Mouse (Mus musculus): ENCODE data around the gene Tmx1.

DNA sequence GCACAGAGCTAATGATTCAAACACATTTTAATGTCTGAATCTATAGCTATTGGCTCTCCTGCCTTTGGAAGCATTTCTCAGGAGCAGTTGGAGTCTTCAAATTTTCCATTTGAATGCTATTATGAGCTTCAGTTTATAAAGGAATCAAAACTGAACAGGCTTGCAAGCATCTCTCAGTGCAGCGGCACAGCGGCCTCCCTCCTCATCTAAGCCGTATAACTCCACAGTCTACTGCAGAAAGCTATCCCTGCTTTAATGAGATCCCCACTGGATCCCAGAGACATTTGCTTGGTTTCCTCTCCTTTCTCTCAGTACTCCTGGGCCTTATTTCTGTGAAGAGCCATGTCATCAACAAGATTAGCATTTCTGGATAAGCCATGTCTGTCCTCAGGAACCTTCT, 45.2 kb downstream of the Tmx1 start:
- no peak for TF ChIP-seq FLI1 (IDR thresholded peaks at IDR 0.05; ENCODE audit: low read length)
- no peak for TF ChIP-seq GATA1 (IDR thresholded peaks at IDR 0.05; ENCODE audit: borderline replicate concordance, low read length)

Measured in megakaryocyte, embryonic 14.5 days (primary cell).